Mouse (Mus musculus) retina, embryonic 14.5 days (tissue): ENCODE results near the gene Bbs9.
"Not testable (repeated sequence)": the region's sequence is repeated elsewhere in the genome, so short reads cannot be mapped to it uniquely, and the experiment has no call there.

Experiments
- DNase-seq: peaks from one replicate; pipeline ENCODE4 v3.0.0-alpha.2; 2015; ENCODE audit warnings: low spot score

The Bbs9 gene

DNA sequence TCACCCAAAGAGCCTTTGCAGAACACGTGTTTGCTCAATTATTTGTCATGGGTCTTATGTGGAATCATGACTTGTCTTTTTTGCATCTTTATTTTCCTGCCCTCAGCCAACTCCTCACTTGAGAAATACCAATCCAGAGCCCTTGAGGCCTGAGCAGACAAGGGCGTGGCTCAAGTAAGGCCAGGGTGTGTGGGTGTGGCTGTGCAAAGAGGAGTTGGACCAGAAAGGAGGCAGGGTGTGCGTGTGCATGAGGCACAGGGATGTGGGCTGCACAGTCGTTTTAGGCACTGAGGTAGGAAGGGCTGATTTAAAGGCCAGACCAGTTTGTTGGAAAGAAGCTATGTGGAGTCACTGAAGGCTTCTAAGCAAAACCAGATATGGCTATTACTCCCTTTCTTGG, 373.7 kb downstream of the Bbs9 start:
- no peak for DNase-seq

DNA sequence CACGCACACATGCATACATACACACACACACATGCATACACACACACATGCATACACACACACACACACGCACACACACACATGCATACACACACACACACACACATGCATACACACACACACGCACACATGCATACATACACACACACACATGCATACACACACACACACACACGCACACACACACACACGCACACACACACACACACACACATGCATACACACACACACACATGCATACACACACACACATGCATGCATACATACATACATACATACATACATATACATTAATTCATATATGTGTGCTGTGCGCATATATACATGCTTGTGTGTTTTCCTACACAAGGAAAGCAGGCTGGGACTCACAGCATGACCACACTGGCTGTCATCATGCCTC, 393.6 kb downstream of the Bbs9 start:
- not testable (repeated sequence) for DNase-seq

DNA sequence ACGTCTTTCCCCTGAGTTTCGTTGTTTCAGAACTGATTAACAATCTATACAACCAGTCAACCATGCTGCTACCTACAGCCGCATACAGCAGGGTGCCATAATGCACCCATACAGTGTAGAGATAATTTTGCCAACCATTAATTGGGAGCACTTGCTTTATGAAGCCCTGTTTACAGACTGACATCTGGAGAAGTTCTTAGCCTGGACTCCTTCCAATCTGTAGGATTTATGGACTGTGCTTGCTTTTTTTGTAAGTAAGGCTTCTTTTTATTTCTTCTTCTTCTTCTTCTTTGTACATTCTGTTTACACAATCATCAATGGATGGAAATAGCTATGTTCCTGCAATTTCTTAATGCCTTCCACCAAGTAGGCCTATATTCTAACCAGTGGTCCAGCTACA, 395.1 kb downstream of the Bbs9 start:
- DNase-seq: no peak

DNA sequence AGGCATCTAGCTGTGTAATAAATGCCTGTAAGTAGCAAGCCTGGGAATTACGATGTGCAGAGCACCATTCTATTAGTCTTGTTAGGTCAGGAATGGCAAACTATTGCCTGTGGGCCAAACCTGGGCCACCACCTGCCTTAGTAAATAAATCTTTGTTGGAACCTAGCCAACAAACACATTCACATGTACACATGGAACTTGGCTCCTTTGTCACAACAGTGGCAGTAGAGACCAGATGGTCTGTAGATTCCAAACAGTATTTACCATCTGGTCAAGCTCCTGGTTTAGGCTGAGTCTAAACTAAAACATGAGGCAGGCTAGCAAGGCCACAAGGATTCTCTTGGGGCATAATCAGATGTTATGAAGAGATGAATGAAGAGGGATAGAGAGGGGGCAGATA, 399.7 kb downstream of the Bbs9 start:
- DNase-seq: no peak

DNA sequence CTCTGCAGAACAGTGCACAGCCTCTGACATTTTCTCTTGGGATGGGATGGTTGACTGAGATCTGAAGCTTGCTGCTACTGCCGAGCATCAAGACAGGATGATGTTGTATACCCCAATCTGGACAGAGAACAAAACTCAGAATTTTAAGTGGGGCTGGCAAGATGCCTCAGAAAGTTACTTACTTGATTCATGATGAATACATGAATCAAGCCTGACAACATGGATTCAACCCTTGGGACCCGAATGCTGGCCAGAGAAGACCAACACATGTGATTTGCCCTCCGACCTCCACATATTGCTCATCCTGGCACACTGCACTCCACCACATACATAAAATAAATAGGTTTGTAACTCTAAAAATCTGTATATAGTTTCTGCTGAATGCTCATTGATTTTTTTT, 403.8 kb downstream of the Bbs9 start:
- DNase-seq: no peak

DNA sequence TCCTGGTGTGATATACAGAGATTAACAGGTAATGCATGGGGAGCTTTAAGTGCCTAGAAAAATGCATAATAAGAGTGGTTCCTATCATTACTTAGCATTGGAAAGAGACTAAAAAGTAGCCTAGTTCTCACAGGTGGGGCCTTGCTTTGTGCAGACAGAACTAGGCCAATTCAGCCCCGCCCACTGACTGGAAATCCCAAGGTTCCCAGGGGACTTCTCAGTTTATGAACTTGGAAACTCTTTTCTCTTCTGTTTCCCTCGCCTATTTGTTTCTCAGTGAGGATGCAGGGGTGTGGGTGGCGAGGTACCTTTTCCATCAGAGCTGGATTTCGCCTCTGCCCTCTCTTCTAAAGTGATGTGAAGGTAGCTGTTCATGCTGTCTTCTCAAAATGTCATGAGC, 410.8 kb downstream of the Bbs9 start:
- no peak for DNase-seq

DNA sequence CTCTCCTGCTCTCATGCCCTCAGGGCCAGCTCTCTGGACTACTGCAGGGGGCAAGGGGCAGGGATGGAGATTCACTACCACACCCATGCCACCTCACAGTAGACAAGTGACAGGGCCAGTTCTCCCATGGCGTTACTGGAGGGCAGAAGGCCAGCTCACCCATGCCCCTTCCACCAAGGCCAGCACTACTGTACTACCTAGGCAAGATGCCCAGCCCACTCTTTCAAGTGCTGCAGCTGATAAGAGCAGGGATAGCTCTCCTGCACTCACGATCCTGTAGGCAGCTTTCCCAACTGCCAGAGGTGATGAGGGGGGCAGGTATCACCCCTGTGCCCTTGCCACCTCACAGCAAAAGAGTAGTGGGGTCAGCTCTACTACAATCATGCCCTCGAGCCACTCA, 429.9 kb downstream of the Bbs9 start:
- DNase-seq: no peak

DNA sequence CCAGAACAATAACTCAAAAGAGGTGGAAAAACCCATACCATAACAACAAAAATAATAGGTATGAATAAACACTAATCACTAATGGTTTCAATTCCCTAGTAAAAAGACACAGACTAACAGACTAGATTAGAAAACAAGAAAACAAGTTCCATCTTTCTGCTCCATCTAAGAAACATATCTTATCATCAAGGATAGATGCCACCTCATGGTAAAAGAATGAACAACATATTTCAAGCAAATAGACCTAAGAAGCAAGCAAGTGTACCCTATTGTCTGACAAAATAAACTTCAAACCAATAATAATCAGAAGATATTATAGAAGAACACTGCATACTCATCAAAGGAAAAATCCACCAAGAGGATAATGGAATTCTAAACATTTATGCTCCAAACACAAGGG, 441.3 kb downstream of the Bbs9 start:
- DNase-seq: no peak

DNA sequence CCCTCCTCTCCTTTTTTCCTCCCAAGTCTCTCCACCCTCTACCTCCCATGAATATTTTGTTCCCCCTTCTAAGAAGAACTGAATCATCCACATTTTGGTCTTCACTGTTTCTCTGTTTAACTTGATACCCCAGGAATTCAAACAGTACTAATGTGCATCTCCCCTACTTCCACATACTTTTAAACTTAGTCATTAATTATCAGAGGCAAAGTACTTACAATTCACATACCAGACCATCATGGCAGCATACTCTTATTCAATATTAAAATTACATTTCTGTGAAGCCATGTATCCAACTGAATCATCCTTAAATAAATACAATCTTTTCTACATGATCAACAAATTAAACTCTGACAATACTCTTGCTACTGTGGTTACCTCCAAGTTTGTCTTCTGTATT, 460.1 kb downstream of the Bbs9 start:
- DNase-seq: no peak
